Mouse (Mus musculus) midbrain, embryonic 16.5 days (tissue): ENCODE measurements around the gene Rtl1. TPM values are rescaled to one million over a fixed set of nuclear protein-coding genes. Genes with fewer than 3 reads are reported as not detected.

Experiments
- ATAC-seq: fragments of 200-750 bp; cut with Nextera tagmentation; 2 replicates; pipeline ENCODE4 v1.8.0; 2017; ENCODE audit warnings: moderate TSS enrichment
- H3K27ac ChIP-seq: fragments of 300-500 bp; sonication (generic); 2 replicates; pipeline ENCODE4 v1.5.1; 2014; ENCODE audit warnings: mild to moderate bottlenecking, low read length, mixed read lengths
- H3K27me3 ChIP-seq: fragments of 300-500 bp; sonication (generic); 2 replicates; pipeline ENCODE4 v1.6.1; 2014; ENCODE audit warnings: low read depth, low read length, mixed read lengths; ENCODE audit not compliant: control insufficient read depth, insufficient read depth
- H3K36me3 ChIP-seq: fragments of 300-500 bp; sonication (generic); 2 replicates; pipeline ENCODE4 v1.6.1; 2014; ENCODE audit warnings: mild to moderate bottlenecking, low read length, moderate library complexity, mixed read lengths; ENCODE audit not compliant: control insufficient read depth, insufficient read depth
- H3K4me1 ChIP-seq: fragments of 300-500 bp; sonication (generic); 2 replicates; pipeline ENCODE4 v1.6.1; 2014; ENCODE audit warnings: mild to moderate bottlenecking, low read length, mixed read lengths; ENCODE audit not compliant: control insufficient read depth, insufficient read depth
- H3K4me2 ChIP-seq: fragments of 300-500 bp; sonication (generic); 2 replicates; pipeline ENCODE4 v1.6.1; 2014; ENCODE audit warnings: mild to moderate bottlenecking, low read length, mixed read lengths
- H3K4me3 ChIP-seq: fragments of 300-500 bp; sonication (generic); 2 replicates; pipeline ENCODE4 v1.5.1; 2014; ENCODE audit warnings: low read depth, mild to moderate bottlenecking, low read length, moderate library complexity, mixed read lengths
- H3K9ac ChIP-seq: fragments of 300-500 bp; sonication (generic); 2 replicates; pipeline ENCODE4 v1.6.1; 2014; ENCODE audit warnings: low read depth, low read length, mixed read lengths
- H3K9me3 ChIP-seq: fragments of 300-500 bp; sonication (generic); replicated peaks from 2 replicates; pipeline ENCODE4 v1.6.1; 2014; ENCODE audit warnings: mild to moderate bottlenecking, low read length, mixed read lengths; ENCODE audit not compliant: control insufficient read depth, poor library complexity, severe bottlenecking
- WGBS: fragments of 180-500 bp; shearing (Covaris S2); extraction: QIAGEN DNeasy Blood & Tissue Kit; methylation state at CpG from one replicate; pipeline ENCODE4 v1.1.7; 2014; 5-methylcytosine and 5-hydroxymethylcytosine counted together
- polyA plus RNA-seq: library from polyadenylated mRNA; unstranded; fragments of >200 nt; fragmentation: Nextera tagmentation; extraction: Ambion mirVana; gene quantifications from 2 replicates; pipeline ENCODE4 v1.2.1, GENCODE M21; 2015

The Rtl1 gene
- 2.0 and 2.2 TPM in 2 replicates for polyA plus RNA-seq

- 0 out of 2 replicates have a peak, but pooled peaks cover 3% of the 10 kb centered on the region for H3K4me1 ChIP-seq
- 90% methylated on average over 7 of the region's 7 CpGs for WGBS
- no peaks in the 10 kb centered on the region for H3K27me3 ChIP-seq
- peaks cover 9% of the 10 kb centered on the region for H3K36me3 ChIP-seq
- no peaks in the 10 kb centered on the region for H3K9me3 ChIP-seq
- ATAC-seq: no peak
- H3K9ac ChIP-seq: no peak within 1 kb of the TSS
- H3K4me2 ChIP-seq: no peak within 1 kb of the TSS
- H3K27ac ChIP-seq: no peak within 1 kb of the TSS
- H3K4me3 ChIP-seq: no peak within 1 kb of the TSS
These were observed at the start of gene Rtl1 for GRCm38 (mm10) chr12:109600230-109600629. Gene Rtl1 (minus strand): TSS chr12:109600330.

- 8% methylated on average over 3 of the region's 3 CpGs for WGBS
- H3K9ac ChIP-seq: no peak overlapping the region
- 0 out of 2 replicates have a peak, but pooled peaks cover 2% of the 10 kb centered on the region for H3K36me3 ChIP-seq
- no peak for ATAC-seq
- no peaks in the 10 kb centered on the region for H3K27me3 ChIP-seq
- no peak overlapping the region for H3K4me2 ChIP-seq
- no peak overlapping the region for H3K4me3 ChIP-seq
- no peaks in the 10 kb centered on the region for H3K9me3 ChIP-seq
- H3K4me1 ChIP-seq: no peaks in the 10 kb centered on the region
- H3K27ac ChIP-seq: no peak overlapping the region
These were observed 40.5 kb upstream of the Rtl1 start for GRCm38 (mm10) chr12:109640560-109641167.

- Histone ChIP-seq H3K36me3 (0 out of 2 replicates have a peak, but pooled peaks cover 2% of the 10 kb centered on the region), H3K9ac (no peak overlapping the region), H3K27ac (no peak overlapping the region), H3K4me3 (no peak overlapping the region), H3K4me1 (no peaks in the 10 kb centered on the region), H3K27me3 (no peaks in the 10 kb centered on the region), H3K4me2 (no peak overlapping the region), H3K9me3 (no peaks in the 10 kb centered on the region)
- ATAC-seq: no peak
- 16% methylated on average over 3 of the region's 3 CpGs for WGBS
These were observed 31.9 kb upstream of the Rtl1 start for GRCm38 (mm10) chr12:109632035-109632434.

GRCm38 (mm10) chr12:109628887-109629286 is 28.8 kb upstream of the Rtl1 start:
- Histone ChIP-seq H3K4me3 (no peak overlapping the region), H3K27ac (no peak overlapping the region), H3K36me3 (0 out of 2 replicates have a peak, but pooled peaks cover 2% of the 10 kb centered on the region), H3K27me3 (no peaks in the 10 kb centered on the region), H3K9ac (no peak overlapping the region), H3K4me2 (no peak overlapping the region), H3K4me1 (no peaks in the 10 kb centered on the region), H3K9me3 (no peaks in the 10 kb centered on the region)
- no peak for ATAC-seq
- 65% methylated on average over 1 of the region's 1 CpGs for WGBS

- Histone ChIP-seq H3K27ac (no peak overlapping the region), H3K4me1 (no peaks in the 10 kb centered on the region), H3K9me3 (no peaks in the 10 kb centered on the region), H3K36me3 (0 out of 2 replicates have a peak, but pooled peaks cover 2% of the 10 kb centered on the region), H3K4me2 (no peak overlapping the region), H3K4me3 (no peak overlapping the region), H3K27me3 (no peaks in the 10 kb centered on the region), H3K9ac (no peak overlapping the region)
- 89% methylated on average over 5 of the region's 5 CpGs for WGBS
- ATAC-seq: no peak
These were observed 26.8 kb upstream of the Rtl1 start for GRCm38 (mm10) chr12:109626910-109627309.

- H3K27me3 ChIP-seq: no peaks in the 10 kb centered on the region
- no peak overlapping the region for H3K9ac ChIP-seq
- WGBS: 80% methylated on average over 3 of the region's 3 CpGs
- no peak overlapping the region for H3K27ac ChIP-seq
- no peaks in the 10 kb centered on the region for H3K9me3 ChIP-seq
- no peak overlapping the region for H3K4me3 ChIP-seq
- no peak overlapping the region for H3K4me2 ChIP-seq
- peaks cover 9% of the 10 kb centered on the region; the same call in 1 of the 2 replicates for H3K36me3 ChIP-seq
- ATAC-seq: no peak
- H3K4me1 ChIP-seq: peaks cover 2% of the 10 kb centered on the region; the same call in 1 of the 2 replicates
These were observed 20.1 kb upstream of the Rtl1 start for GRCm38 (mm10) chr12:109620196-109620595.

GRCm38 (mm10) chr12:109617993-109618392 is 17.9 kb upstream of the Rtl1 start:
- WGBS: 54% methylated on average over 14 of the region's 14 CpGs
- Histone ChIP-seq H3K4me3 (no peak overlapping the region), H3K4me1 (peaks cover 2% of the 10 kb centered on the region; the same call in 1 of the 2 replicates), H3K9me3 (no peaks in the 10 kb centered on the region), H3K36me3 (peaks cover 12% of the 10 kb centered on the region; the same call in 1 of the 2 replicates), H3K27ac (no peak overlapping the region), H3K9ac (no peak overlapping the region), H3K27me3 (no peaks in the 10 kb centered on the region), H3K4me2 (no peak overlapping the region)
- no peak for ATAC-seq

GRCm38 (mm10) chr12:109617126-109617525 is 17.0 kb upstream of the Rtl1 start:
- H3K9me3 ChIP-seq: no peaks in the 10 kb centered on the region
- peaks cover 12% of the 10 kb centered on the region; the same call in 1 of the 2 replicates for H3K36me3 ChIP-seq
- H3K27me3 ChIP-seq: no peaks in the 10 kb centered on the region
- 36% methylated on average over 15 of the region's 15 CpGs for WGBS
- H3K9ac ChIP-seq: no peak overlapping the region
- no peak overlapping the region for H3K27ac ChIP-seq
- peak; percentile 19; the same call in 1 of the 2 replicates for ATAC-seq
- no peak overlapping the region for H3K4me3 ChIP-seq
- H3K4me2 ChIP-seq: no peak overlapping the region
- H3K4me1 ChIP-seq: peaks cover 2% of the 10 kb centered on the region; the same call in 1 of the 2 replicates

- no peak overlapping the region for H3K27ac ChIP-seq
- H3K4me1 ChIP-seq: peaks cover 2% of the 10 kb centered on the region; the same call in 1 of the 2 replicates
- no peak overlapping the region for H3K9ac ChIP-seq
- H3K27me3 ChIP-seq: no peaks in the 10 kb centered on the region
- no peak for ATAC-seq
- H3K4me3 ChIP-seq: no peak overlapping the region
- H3K4me2 ChIP-seq: no peak overlapping the region
- peaks cover 19% of the 10 kb centered on the region for H3K36me3 ChIP-seq
- H3K9me3 ChIP-seq: no peaks in the 10 kb centered on the region
- 56% methylated on average over 8 of the region's 8 CpGs for WGBS
These were observed 15.2 kb upstream of the Rtl1 start for GRCm38 (mm10) chr12:109615371-109615770.
